Mouse (Mus musculus) small intestine, adult 2 months (tissue): ENCODE measurements around the gene Slc9a3r1. TPM values are rescaled to one million over a fixed set of nuclear protein-coding genes. Genes with fewer than 3 reads are reported as not detected.

ENCODE experiments used
- H3K27ac ChIP-seq: fragments of 200-500 bp; 2 replicates; pipeline ENCODE4 v1.5.1; 2012; ENCODE audit warnings: low read depth, low read length, control low read depth, inconsistent platforms; ENCODE audit not compliant: insufficient read depth
- H3K27me3 ChIP-seq: fragments of 200-500 bp; 2 replicates; pipeline ENCODE4 v1.6.1; 2012; ENCODE audit warnings: mild to moderate bottlenecking, moderate library complexity, low read length, inconsistent platforms; ENCODE audit not compliant: control insufficient read depth, insufficient read depth
- H3K36me3 ChIP-seq: fragments of 200-500 bp; 2 replicates; pipeline ENCODE4 v1.6.1; 2012; ENCODE audit warnings: mild to moderate bottlenecking, low read length, control low read depth, inconsistent platforms; ENCODE audit not compliant: control insufficient read depth, insufficient read depth
- H3K4me1 ChIP-seq: fragments of 200-500 bp; 2 replicates; pipeline ENCODE4 v1.6.1; 2012; ENCODE audit warnings: low read length, inconsistent platforms, mixed read lengths; ENCODE audit not compliant: control insufficient read depth, insufficient read depth, insufficient read length
- H3K4me3 ChIP-seq: fragments of 200-500 bp; 2 replicates; pipeline ENCODE4 v1.5.1; 2012; ENCODE audit warnings: low read depth, mild to moderate bottlenecking, control low read depth, inconsistent platforms, low read length, moderate library complexity
- CTCF ChIP-seq: fragments of 200-500 bp; IDR thresholded peaks from 2 replicates; pipeline ENCODE4 v1.5.1; 2012; ENCODE audit warnings: low read depth, mild to moderate bottlenecking, control low read depth, inconsistent platforms, low read length, moderate library complexity, mixed read lengths; ENCODE audit not compliant: insufficient replicate concordance, insufficient read length; ENCODE audit errors: extremely low read depth
- POLR2A ChIP-seq: fragments of 200-500 bp; IDR thresholded peaks from 2 replicates; pipeline ENCODE4 v1.6.1; 2012; ENCODE audit warnings: low read depth, mild to moderate bottlenecking, control low read depth, inconsistent platforms, low read length, moderate library complexity
- WGBS: fragments of 180-500 bp; shearing (Covaris S2); methylation state at CpG from one replicate; pipeline ENCODE4 v1.1.7; 2018; 5-methylcytosine and 5-hydroxymethylcytosine counted together
- polyA plus RNA-seq: library from polyadenylated mRNA; depleted of rRNA; stranded (reverse); fragments of >200 nt; gene quantifications from 2 replicates; pipeline ENCODE4 v1.2.3, GENCODE M21; 2012

The Slc9a3r1 gene
- polyA plus RNA-seq, 1 experiment: 949 TPM

- peaks cover 71% of the 10 kb centered on the region for H3K4me1 ChIP-seq
- 16% methylated on average over 4 of the region's 4 CpGs for WGBS
Observed at GRCm38 (mm10) chr11:115172825-115173287, 9.7 kb downstream of the Slc9a3r1 start.

GRCm38 (mm10) chr11:115173549-115174339 lies 10.6 kb downstream of the Slc9a3r1 start:
- Histone ChIP-seq H3K4me3 (peak overlapping the region; percentile 54), H3K4me1 (peaks cover 71% of the 10 kb centered on the region), H3K36me3 (peaks cover 77% of the 10 kb centered on the region), H3K27ac (peak overlapping the region; percentile 77), H3K27me3 (no peaks in the 10 kb centered on the region)
- TF ChIP-seq CTCF (peak; percentile 8; the same call in 1 of the 2 replicates), POLR2A (no peak)
- 24% methylated on average over 16 of the region's 16 CpGs for WGBS

More at GRCm38 (mm10) chr11:115172825-115173287, 9.7 kb downstream of the Slc9a3r1 start:
- Histone ChIP-seq H3K36me3 (peaks cover 78% of the 10 kb centered on the region), H3K27ac (peak overlapping the region; percentile 85), H3K27me3 (no peaks in the 10 kb centered on the region), H3K4me3 (peak overlapping the region; percentile 43)
- TF ChIP-seq POLR2A (no peak), CTCF (peak; percentile 9; the same call in 1 of the 2 replicates)

DNA sequence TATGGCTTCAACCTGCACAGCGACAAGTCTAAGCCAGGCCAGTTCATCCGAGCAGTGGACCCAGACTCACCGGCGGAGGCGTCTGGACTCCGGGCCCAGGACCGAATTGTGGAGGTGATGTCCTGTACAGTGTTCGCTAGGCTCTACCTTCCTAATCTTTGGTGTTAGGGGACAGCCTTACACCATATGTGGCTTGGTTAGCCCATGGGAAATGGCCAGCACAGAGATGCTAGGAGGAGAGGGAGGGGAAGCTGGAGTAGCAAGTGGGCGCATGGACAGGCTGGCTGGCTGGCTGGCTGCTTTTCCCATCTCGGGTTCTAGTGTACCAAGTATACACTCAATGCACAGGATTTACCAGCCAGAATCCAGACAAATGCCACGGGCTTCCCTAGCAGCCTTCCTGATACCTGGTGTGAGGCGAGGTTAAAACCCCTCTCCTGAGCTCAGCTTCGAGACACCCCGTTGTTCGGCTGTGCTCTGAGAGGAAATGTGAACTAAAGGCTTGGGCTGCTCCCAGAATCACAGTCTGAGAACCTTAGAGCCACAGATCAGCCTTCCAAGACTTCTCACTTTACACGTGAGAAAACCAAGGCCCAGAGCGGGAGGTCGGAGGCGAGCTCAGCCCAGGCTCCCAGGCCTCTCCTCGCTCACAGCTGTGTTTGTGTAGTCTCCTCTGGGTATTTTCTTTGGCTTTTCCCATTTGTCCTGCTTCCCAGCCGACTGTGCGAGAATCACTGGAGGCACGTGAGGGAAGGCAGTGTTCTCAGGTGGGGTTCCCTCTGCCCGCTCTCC lies 13.5 kb downstream of the Slc9a3r1 start:
- Histone ChIP-seq H3K4me1 (peaks cover 78% of the 10 kb centered on the region), H3K36me3 (peaks cover 83% of the 10 kb centered on the region), H3K27ac (peak overlapping the region; percentile 93), H3K4me3 (peak overlapping the region; percentile 58), H3K27me3 (no peaks in the 10 kb centered on the region)
- TF ChIP-seq CTCF (no peak), POLR2A (no peak)
- WGBS: 78% methylated on average over 24 of the region's 24 CpGs

- 15% methylated on average over 10 of the region's 10 CpGs for WGBS
- no peaks in the 10 kb centered on the region for H3K27me3 ChIP-seq
- peak overlapping the region; percentile 93 for H3K27ac ChIP-seq
- peaks cover 75% of the 10 kb centered on the region for H3K4me1 ChIP-seq
- H3K4me3 ChIP-seq: peak overlapping the region; percentile 58
- H3K36me3 ChIP-seq: peaks cover 81% of the 10 kb centered on the region
- TF ChIP-seq CTCF (no peak), POLR2A (no peak)
Observed at GRCm38 (mm10) chr11:115177559-115178195, 14.5 kb downstream of the Slc9a3r1 start.

- peaks cover 71% of the 10 kb centered on the region for H3K4me1 ChIP-seq
- H3K4me3 ChIP-seq: no peak overlapping the region
- H3K27me3 ChIP-seq: no peaks in the 10 kb centered on the region
- peaks cover 83% of the 10 kb centered on the region for H3K36me3 ChIP-seq
- peak overlapping the region; percentile 93 for H3K27ac ChIP-seq
- TF ChIP-seq POLR2A (no peak), CTCF (no peak)
- 36% methylated on average over 2 of the region's 2 CpGs for WGBS
Observed at GRCm38 (mm10) chr11:115178766-115179165, 15.6 kb downstream of the Slc9a3r1 start.

GRCm38 (mm10) chr11:115179191-115179590 lies 16.1 kb downstream of the Slc9a3r1 start:
- Histone ChIP-seq H3K27ac (peak overlapping the region; percentile 93), H3K27me3 (no peaks in the 10 kb centered on the region), H3K4me1 (peaks cover 67% of the 10 kb centered on the region), H3K4me3 (no peak overlapping the region), H3K36me3 (peaks cover 79% of the 10 kb centered on the region)
- 70% methylated on average over 6 of the region's 6 CpGs for WGBS
- TF ChIP-seq CTCF (no peak), POLR2A (no peak)
